Mouse (Mus musculus) c-Kit-positive CD71-positive TER-119-negative erythroid progenitor cells, embryonic 14.5 days (primary cell): Measurements from ENCODE around the gene Pik3r5.

ENCODE experiments used
- DNase-seq: peaks from one replicate; pipeline ENCODE4 v3.0.0-alpha.2; 2013; ENCODE audit warnings: low read depth

Gene Pik3r5

DNA sequence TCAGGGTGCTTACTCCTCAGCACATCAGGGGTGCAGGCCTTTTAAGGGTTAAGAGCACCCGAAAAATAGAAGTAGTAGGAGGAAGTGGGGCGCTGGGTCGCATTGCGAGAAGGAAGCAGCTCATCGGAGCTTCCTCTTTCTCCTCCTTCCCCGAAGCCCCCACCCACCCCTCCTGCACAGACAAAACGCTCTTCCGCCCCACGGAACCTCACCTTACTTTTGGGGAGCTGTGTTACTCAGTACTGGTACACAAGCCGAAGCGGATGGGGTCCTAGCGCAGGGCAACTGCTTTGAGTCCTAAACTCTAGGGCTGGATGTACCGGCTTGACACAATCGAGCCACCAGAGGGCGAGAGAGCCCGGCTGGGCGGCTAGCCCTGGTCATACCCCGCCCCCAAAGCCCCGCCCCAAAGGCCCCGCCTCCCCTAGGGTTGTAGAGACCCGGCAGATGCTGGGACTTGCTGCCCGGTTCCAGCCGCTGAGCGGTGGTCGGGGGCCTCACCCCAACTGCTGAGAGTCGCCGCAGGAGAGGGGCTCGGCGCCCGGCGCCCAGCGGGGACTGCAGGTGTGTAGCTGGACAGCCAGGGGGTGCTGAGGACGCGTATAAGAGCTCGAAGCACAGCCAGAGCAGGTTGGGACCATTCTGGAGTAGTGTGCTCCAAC lies at the start of gene Pik3r5:
Gene Pik3r5 (plus strand): TSS at position 423 of the 662 bp plus-strand sequence.
- DNase-seq, result peak; percentile 47

DNA sequence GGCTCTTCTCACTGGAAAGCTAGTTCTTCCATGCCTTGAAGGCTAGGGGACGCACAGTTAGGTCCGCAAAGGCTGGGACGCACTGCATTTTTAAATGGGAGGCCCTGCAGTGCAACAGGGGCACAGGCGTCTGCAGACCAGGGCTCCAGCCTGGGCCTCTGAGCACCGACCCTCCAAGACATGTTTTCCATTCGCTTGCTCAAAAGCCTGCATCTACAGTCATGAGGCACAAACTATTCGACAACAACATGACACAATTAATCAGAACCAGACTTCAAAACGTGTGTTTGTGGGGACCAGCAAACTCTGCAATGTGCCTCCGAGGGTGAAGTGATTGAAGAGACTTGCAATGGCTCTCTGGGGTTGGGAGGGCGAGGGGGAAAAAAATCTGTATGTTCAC lies 48.4 kb upstream of the Pik3r5 start:
- DNase-seq, result no peak

DNA sequence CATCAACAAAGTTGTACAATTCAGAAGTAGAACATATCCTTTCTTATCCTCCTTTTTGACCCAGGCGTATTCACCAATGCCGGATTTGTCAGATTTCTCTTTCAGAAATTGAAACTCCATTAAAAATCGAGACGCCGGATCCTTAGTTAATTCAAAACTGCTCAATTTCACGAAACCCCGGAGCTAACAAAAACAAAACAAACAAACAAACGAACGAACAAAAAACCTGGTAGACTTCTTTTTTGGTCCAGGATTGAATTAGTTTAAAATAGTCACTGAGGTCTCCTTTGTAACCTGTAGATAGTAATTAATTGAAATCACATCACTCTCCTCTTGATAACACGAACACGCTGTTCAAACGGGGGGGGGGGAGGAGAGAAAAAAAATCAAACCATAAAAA lies 47.8 kb upstream of the Pik3r5 start:
- no peak for DNase-seq

DNA sequence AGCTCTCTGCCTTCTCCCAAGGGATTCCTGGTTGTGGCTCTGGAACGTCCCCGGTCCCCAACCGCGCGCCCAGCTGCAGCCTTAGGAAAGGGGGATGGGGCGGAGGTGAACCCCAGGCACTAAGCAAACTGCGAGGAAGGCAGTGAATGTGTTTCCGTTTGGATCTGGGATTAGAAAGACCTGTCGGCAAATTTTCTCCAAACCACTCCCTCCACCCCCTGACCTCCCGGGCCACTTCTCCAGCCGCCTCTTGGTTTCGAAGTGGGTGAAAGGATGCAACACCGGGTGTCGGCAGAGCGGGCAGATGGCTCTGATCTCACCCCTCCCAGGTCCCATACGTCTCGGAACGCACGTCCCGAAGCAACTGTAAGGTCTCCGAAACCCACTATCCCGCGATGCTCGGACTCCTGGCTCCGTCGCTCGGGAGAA lies 47.3 kb upstream of the Pik3r5 start:
- no peak for DNase-seq

DNA sequence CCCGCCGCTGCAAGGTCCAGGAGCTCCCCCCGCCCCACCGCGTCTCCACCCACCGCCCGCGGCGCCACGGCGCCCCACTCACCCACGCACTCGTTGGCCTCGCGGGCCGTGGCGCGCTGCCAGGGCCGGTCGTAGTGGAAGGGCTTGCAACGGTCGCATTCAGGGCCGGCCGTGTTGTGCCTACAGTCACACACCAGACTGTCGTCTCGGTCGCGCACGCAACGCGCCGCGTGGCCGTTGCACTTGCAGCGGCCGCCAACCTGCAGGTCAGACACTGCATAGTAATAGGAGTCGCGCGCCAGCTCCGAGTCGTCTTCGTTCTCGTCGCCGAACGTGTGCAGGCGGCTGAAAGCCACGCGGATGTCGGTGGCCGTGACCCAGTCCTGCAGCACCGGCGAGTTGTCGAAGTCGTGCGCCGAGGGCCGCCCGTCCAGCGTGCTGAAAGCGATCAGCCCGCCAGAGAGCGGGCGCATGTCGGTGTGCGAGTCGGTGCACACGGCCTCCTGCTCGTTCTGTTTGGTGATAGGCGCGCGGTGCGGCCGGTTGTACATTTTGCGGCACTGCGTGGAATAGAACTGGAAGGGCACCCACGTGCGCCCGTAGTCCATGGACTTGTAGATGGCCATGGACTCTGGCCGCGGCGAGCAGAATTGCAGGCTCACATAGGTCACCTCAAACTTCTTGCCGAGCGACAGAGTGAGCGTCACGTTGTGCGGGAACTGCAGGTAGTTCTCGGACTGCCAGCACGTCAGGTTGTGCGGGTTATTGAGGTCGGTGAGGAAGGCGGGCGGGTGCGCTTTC lies 46.7 kb upstream of the Pik3r5 start:
- DNase-seq, result no peak

DNA sequence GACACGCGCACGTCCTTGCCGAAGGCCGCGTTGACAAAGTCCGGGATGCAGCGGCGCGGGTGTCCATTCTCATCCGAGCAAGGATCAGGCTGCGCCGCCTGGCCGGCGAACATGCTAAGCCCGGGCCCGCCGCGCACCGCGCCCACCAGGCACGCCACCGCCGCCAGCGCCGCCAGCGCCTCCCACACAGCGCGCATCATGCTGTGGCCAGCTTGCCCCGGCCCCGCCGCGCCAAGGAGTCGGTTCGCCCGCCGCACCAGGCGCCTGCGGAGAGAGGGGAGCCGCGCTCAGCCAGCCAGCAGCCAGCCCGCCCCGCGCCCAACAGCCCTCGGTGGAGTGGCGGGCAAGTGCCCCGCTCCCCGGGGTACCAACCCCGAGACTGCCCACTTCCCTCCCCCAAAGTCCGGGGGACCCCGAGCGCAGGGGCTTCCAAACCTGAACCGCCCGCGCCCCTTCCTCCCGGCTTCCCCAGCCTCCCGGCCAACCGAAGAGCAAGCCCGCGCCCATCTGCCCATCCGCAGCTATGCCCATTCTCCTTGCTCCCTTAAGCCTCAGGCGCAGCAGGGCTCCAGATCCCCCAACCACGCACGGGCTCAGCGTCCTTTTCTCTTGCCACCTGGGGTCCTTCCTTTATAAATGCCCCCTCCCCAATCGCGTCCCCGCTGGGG lies 45.9 kb upstream of the Pik3r5 start:
- no peak for DNase-seq

DNA sequence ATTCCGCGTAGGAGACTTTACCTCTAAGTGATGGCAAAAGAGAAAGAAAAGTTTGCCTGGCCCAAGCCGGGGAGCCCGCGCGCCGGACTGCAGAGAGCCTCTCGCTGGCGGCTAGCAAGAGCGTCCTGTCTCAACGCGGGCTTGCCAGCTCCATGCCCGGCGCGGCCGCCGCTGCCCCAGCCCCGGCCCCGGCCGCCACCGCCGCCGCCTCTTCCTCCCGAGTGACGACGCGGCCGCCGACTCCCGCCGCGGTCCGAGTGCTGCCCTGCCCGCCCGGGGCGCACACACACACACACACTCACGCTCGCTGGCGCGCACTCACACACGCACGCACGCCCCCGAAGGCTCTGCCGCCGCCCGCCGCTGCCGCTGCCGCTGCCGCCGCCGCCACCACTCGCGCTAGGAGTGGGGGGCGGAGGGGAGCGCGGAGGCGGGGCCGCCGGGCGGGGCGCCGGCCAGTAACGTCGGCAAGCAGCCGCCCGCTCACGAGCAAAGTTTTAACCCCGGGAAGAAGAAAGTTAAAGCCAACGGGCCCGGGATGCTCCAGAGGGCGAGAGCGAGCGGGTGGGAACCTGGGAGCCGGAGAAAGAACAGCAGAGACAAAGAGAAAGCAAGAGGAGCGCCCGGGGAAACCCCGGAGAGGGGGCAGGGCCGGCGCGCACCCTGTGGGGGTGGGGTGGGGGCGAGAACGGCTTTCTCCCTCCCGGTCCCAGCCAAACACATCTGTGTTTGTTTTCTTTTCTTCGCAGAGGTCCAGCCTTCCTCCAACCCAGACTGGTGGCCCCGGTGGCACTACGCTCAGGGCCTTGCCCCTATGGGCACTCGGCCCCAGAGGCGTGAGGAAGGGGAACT lies 45.1 kb upstream of the Pik3r5 start:
- no peak for DNase-seq

DNA sequence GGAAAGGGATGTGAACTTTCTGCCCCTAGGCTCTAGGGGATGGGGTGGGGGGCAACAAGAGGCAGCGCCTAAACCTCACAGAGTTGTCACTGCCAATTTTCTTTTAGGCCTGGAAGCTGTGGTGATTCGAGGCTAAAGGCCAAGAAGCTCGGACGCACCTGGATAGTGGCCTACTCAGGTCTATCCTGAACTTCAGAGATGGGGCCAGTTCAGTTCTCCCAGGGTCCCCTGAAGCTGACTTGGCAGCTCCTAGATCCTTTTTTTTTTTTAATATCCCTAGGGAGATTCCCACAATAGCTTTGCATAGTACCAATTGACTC lies 44.5 kb upstream of the Pik3r5 start:
- DNase-seq, result no peak

DNA sequence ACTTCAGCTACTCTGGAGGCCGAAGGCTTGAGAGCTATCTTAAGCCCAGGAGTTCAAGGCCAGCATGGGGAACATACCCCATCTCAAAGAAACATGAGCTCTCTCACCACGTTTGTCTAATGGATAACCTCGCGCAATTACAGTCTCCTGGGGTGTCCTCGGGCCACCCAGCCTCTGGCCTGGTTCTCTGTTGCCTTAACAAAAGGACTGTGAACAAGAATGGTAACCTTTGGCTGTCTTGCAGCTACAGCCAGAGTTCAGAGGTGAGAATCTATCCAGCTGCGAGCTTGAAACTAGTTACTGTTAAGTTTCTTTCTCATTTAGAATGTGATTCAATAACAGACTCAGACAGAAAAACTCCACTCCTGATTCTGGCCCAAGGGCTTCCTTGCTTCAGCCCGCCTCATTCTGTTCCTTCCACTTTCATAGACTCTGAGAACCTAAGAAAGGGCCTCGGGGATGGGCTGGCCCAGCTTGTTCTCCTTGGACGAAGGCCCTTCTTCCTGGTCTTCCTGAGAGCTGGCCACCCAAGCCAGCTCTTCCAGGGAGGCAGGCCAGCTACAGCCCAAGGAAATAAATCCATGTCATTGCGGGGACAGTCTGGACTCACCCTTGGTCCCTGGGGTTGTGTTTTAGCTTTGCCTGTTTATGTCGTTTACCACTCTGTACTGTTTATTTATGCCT lies 43.8 kb upstream of the Pik3r5 start:
- no peak for DNase-seq

DNA sequence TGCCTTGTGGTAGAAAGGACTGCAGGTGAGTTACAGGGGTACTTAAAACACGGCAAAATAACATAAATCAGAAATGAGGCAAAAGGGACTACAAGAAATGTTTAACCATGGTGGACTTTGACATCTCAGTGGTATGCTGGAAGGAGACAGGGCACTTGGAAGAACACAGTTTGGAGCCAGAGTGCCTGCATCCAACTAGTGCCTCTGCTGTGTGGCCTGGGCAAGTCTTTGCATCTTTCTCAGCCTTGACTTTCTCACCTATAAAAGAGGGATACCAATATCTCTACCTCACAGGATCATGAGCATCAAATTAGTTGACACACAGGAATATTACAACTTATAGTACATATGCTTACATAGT lies 43.3 kb upstream of the Pik3r5 start:
- DNase-seq, result no peak

DNA sequence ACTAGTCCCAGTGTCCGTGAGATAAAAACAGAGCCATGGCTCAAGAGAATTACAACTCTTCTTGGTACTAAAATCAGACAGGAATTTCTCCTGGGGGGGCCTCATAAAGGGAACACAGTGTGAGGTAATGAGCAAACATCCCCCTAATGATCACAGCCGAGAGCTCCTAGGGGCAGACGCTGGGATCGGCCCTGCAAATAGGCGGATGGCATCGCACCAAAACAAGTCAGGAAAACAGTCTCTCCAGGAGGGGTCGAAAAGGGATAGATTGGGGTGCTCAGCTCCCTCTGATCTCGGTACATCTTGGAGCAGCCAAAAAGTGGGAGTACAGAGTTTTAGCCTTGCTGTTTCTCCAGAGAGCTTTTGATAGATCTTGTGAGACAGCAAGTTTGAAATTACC lies 42.3 kb upstream of the Pik3r5 start:
- DNase-seq, result no peak

DNA sequence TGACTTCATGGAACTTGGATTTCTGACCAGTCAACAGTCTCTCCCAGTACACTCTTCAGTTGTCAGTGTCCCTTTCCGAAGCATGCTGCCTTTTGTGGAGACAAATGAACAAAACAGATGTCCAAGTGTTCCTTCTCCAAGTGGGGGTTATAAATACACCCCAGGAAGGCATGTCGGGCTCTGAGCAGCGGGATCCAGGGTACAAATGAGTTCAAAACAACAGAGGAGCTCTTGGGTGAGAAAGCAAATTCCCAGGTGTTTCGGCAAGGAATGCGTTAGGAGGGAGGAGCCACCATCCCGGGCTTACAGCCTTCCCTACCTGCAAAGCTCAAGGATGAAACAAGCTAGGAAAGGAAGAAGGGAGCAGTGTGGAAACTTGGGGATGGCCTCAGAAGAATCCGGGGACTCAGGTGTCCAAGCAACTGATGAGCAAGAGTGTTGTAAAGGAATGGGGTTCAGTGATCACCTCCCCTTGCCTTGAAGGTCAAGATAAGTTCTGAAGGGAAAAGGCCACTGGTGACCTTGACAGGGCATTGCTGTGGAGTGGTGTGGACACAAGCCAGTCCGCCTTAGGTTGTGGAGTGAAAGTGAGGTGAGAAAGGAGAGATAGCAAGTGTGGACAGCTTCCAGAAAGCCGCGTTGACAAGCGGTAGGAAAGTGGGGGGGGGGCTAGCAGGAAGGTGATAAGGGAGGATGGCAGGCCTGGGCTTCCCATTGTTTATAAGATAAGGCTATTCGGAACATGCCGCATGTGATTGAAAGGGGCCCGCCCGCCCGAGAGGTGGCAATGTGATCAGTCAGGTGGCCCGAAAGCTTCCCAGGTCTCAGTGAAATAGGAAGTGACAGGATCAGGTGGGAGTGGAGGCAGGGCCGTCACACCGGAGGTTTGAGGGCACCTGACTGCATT lies 41.3 kb upstream of the Pik3r5 start:
- DNase-seq, result no peak

DNA sequence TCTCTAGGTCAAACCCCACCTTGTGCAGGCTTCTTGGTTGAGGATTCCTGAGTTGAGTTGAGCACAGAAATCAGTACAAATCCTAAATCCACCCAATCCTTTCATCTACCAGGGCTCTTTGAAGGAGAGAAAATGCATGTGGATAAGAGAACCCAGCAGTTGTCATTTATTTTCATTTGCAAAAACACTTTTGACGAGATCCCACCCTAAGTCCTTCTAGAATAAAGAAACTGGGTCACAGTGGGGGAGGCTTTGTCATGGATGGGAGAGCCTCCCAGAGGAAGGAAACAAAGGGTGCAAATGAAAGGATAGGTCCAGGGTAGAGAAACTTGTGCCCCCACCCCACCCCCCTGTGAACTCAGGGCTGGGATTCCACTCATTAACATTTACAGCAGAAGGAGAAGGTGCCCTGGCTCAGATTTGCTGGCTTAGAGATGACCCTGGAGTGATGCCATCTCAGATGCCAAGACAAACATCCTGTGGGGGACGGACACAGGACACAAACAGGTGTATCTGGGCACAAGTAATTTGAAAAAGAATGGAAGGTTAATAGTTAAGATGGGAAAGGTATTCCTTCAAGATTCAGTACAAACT lies 37.9 kb upstream of the Pik3r5 start:
- no peak for DNase-seq

DNA sequence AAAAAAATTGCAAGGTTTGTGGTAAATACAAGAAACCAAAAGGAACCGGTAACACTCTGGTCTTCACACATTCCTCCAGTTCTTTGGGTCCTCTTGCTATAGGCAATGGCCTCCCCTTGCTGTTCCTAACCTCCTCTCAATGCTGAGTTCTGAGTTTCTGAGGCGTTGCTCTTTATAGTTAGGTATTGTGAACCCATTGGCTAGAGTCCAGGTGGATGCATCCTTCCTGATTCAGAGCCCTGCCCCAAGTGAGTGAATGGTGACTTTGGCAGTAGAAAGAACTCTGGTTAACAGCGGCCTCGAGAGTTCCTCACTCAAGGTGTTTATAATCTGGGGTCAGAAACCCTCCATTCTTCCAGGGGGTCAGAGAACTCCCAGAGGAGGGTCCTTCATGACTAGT lies 37.2 kb upstream of the Pik3r5 start:
- DNase-seq, result no peak

DNA sequence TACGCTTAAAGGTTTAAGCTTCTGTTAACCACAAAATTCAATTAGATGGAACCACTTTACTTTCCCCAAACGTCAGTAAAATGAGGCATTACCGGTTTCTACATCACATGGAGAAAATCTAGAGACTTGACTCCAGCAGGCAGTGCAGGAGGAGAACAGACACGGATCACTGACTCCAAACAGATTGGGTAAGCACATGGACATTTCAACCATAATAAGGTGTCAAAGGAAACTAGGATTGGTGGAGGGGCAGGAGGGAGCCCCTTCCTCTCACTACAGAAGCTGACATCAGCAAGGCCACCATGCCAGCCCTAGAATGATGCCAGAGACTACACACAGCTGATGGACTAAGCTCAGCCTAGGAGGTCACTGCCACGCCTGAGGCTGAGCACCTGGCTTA lies 36.4 kb upstream of the Pik3r5 start:
- DNase-seq, result no peak

DNA sequence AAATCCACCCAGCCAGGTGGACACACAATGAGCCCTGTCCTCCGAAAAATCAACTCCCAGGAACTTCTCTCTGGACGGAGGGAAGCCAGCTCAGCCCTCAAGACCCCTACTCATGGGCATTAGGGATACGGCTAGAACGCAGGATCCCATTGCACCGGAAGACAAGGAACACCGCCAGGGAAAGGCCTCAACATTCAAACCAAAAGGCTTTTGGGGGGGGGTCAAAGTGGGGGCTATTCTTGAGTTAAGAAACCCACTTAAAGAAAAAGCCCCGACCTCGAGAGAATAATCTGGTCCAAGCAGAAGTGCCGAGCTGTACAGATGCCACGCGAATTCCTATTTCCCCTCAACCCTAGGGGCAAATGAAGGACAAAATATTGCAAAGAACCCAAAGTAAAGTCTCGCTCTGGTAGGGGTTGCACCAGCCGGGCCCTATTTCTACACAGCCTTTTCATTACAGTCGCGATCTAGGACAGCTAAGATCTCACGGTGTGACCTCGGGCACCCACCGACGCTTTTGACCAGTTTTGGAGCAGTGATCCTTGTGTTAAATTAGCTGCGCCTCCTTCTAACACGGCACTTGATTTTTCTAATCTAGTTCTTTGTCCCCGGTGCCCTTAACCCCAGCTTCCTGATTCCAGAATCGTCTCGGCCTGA lies 32.9 kb upstream of the Pik3r5 start:
- no peak for DNase-seq

DNA sequence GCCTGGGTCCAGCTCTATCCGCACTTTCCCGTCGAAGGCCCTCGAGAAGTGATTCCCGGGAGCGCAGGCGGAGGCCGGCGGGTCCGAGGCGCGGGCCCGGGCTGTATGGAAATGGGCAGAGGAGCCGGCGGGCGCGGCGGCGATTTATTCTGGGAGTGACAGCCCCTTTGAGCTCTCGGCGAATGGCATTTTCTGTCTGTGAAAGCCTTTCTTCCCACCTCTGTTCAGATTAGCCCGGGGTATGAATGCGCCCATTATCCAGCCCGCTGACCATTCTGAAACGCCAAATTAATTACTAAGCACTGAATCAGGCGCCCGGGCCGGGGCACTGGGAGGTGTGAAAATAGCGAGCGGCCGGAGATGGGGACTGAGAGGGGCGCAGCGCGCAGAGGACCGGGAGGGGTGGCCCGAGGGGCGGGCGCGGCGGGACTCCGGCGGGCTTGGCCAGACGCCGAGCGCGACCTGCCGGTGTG lies 32.3 kb upstream of the Pik3r5 start:
- DNase-seq, result no peak

DNA sequence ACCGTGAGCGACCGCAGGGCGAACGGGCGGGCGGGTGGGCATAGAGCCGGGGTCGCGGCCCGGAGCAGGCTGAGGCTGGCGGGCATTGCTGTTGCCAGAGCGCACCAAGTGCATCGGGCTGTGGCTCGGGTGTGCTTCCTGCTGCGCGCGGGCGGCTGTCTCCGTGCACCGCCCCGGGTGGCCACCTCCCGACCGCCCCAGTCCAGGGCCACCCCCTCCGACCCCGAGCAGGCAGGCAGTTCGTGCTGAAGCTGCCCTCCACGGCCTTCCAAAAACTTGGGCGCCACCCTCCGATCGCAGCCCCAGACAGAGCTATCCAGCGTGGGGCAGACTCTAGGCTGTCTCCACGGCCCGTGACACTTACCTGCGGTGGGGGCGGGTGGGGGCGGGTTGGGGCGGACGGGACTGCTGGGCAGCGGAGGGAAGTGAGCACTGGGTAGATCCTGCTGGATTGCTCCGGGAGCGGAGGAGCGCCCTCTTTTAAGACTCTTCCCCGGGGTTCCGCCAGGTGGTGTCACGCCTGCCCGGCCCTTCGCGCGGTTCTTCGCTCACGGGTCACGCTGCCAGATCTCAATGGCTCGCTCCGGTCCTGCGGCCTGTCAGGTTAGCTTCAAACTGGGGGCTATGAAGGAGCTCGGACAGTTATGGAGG lies 31.8 kb upstream of the Pik3r5 start:
- DNase-seq, result no peak

DNA sequence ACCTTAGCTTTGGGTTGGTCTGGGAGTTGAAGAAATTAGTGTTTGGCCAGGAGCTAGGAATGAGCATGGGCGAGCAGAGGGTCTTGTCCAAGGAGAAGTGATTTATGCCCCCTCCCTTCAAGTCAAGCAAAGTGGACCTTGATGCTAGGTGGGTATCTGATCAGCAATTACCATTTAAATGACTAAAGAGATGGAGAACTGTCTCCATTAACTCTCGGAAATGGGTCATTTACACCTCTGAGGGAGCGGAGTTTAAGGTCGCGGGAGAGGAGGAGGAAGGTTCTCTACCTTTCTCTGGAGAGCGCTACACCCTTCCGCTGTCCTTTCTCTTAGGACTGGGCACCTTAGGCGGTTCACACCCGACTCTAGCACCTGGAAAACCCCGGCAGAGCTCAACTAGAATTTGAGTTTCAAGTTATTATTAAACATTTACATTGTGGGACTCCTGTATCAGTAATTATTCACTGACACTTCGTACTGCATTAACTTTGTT lies 31.1 kb upstream of the Pik3r5 start, which contains the start of gene Ntn1:
Gene Ntn1 (minus strand): TSS at position 97 of the 493 bp plus-strand sequence.
- no peak for DNase-seq
